Mouse (Mus musculus): ENCODE data around the gene A330070K13Rik. TPM values are rescaled to one million over a fixed set of nuclear protein-coding genes. Genes with fewer than 3 reads are reported as not detected.

The A330070K13Rik gene
- polyA plus RNA-seq, 1 experiment, result 1.8 TPM

GRCm38 (mm10) chr5:130345871-130346270, 38.6 kb downstream of the A330070K13Rik start:
- 91% methylated on average over 2 of the region's 2 CpGs for WGBS

GRCm38 (mm10) chr5:130344999-130345398, 39.4 kb downstream of the A330070K13Rik start:
- no peaks in the 10 kb centered on the region for H3K4me1 ChIP-seq (ENCODE audit: control insufficient read depth, insufficient read depth, low read length)
- no peaks in the 10 kb centered on the region for H3K27me3 ChIP-seq (ENCODE audit: control insufficient read depth, insufficient read depth, low read length)
- no peak for DNase-seq
- no peak overlapping the region for H3K27ac ChIP-seq (ENCODE audit: insufficient read depth, low read length)
- H3K4me3 ChIP-seq (replicated peaks; ENCODE audit: insufficient read depth, low read depth, low read length), result no peak overlapping the region
- WGBS, result 96% methylated on average over 7 of the region's 7 CpGs
- TF ChIP-seq CTCF (IDR thresholded peaks at IDR 0.05; ENCODE audit: borderline replicate concordance, insufficient read depth, low read depth, low read length) (no peak), POLR2A (IDR thresholded peaks at IDR 0.05; ENCODE audit: borderline replicate concordance, insufficient read depth, low read length) (no peak)

More at GRCm38 (mm10) chr5:130345871-130346270, 38.6 kb downstream of the A330070K13Rik start:
- H3K27ac ChIP-seq (ENCODE audit: insufficient read depth, low read length), result no peak overlapping the region
- no peaks in the 10 kb centered on the region for H3K27me3 ChIP-seq (ENCODE audit: control insufficient read depth, insufficient read depth, low read length)
- DNase-seq, result no peak
- TF ChIP-seq CTCF (IDR thresholded peaks at IDR 0.05; ENCODE audit: borderline replicate concordance, insufficient read depth, low read depth, low read length) (no peak), POLR2A (IDR thresholded peaks at IDR 0.05; ENCODE audit: borderline replicate concordance, insufficient read depth, low read length) (no peak)
- no peak overlapping the region for H3K4me3 ChIP-seq (replicated peaks; ENCODE audit: insufficient read depth, low read depth, low read length)
- H3K4me1 ChIP-seq (ENCODE audit: control insufficient read depth, insufficient read depth, low read length), result no peaks in the 10 kb centered on the region

GRCm38 (mm10) chr5:130340656-130341055, 43.8 kb downstream of the A330070K13Rik start:
- Histone ChIP-seq H3K27ac (ENCODE audit: insufficient read depth, low read length) (no peak overlapping the region), H3K27me3 (ENCODE audit: control insufficient read depth, insufficient read depth, low read length) (no peaks in the 10 kb centered on the region), H3K4me3 (replicated peaks; ENCODE audit: insufficient read depth, low read depth, low read length) (no peak overlapping the region), H3K4me1 (ENCODE audit: control insufficient read depth, insufficient read depth, low read length) (peaks cover 4% of the 10 kb centered on the region; the same call in 1 of the 2 replicates)
- WGBS, result 72% methylated on average over 15 of the region's 15 CpGs
- no peak for DNase-seq
- TF ChIP-seq CTCF (IDR thresholded peaks at IDR 0.05; ENCODE audit: borderline replicate concordance, insufficient read depth, low read depth, low read length), result no peak
- no peak for TF ChIP-seq POLR2A (IDR thresholded peaks at IDR 0.05; ENCODE audit: borderline replicate concordance, insufficient read depth, low read length)

- Histone ChIP-seq H3K27me3 (ENCODE audit: control insufficient read depth, insufficient read depth, low read length) (no peaks in the 10 kb centered on the region), H3K4me1 (ENCODE audit: control insufficient read depth, insufficient read depth, low read length) (peaks cover 34% of the 10 kb centered on the region), H3K4me3 (replicated peaks; ENCODE audit: insufficient read depth, low read depth, low read length) (no peak overlapping the region), H3K27ac (ENCODE audit: insufficient read depth, low read length) (no peak overlapping the region)
- TF ChIP-seq CTCF (IDR thresholded peaks at IDR 0.05; ENCODE audit: borderline replicate concordance, insufficient read depth, low read depth, low read length) (no peak), POLR2A (IDR thresholded peaks at IDR 0.05; ENCODE audit: borderline replicate concordance, insufficient read depth, low read length) (no peak)
- DNase-seq, result no peak
- 100% methylated on average over 4 of the region's 4 CpGs for WGBS
Observed at GRCm38 (mm10) chr5:130335462-130335861, 49.0 kb downstream of the A330070K13Rik start.

- Histone ChIP-seq H3K4me3 (replicated peaks; ENCODE audit: insufficient read depth, low read depth, low read length) (peak overlapping the region; percentile 57), H3K27me3 (ENCODE audit: control insufficient read depth, insufficient read depth, low read length) (no peaks in the 10 kb centered on the region), H3K4me1 (ENCODE audit: control insufficient read depth, insufficient read depth, low read length) (peaks cover 40% of the 10 kb centered on the region), H3K27ac (ENCODE audit: insufficient read depth, low read length) (peak overlapping the region; percentile 89)
- TF ChIP-seq POLR2A (IDR thresholded peaks at IDR 0.05; ENCODE audit: borderline replicate concordance, insufficient read depth, low read length), result no peak
- TF ChIP-seq CTCF (IDR thresholded peaks at IDR 0.05; ENCODE audit: borderline replicate concordance, insufficient read depth, low read depth, low read length), result no peak
- DNase-seq, result peak; percentile 53 to 54
- 10% methylated on average over 11 of the region's 11 CpGs for WGBS
Observed at GRCm38 (mm10) chr5:130333971-130334370, 50.5 kb downstream of the A330070K13Rik start.

- peak overlapping the region; percentile 89 for H3K27ac ChIP-seq (ENCODE audit: insufficient read depth, low read length)
- peak; percentile 65 to 76 for DNase-seq
- TF ChIP-seq POLR2A (IDR thresholded peaks at IDR 0.05; ENCODE audit: borderline replicate concordance, insufficient read depth, low read length), result no peak
- TF ChIP-seq CTCF (IDR thresholded peaks at IDR 0.05; ENCODE audit: borderline replicate concordance, insufficient read depth, low read depth, low read length), result no peak
- H3K4me3 ChIP-seq (replicated peaks; ENCODE audit: insufficient read depth, low read depth, low read length), result peak overlapping the region; percentile 57
- 10% methylated on average over 7 of the region's 7 CpGs for WGBS
- H3K4me1 ChIP-seq (ENCODE audit: control insufficient read depth, insufficient read depth, low read length), result peaks cover 41% of the 10 kb centered on the region
- H3K27me3 ChIP-seq (ENCODE audit: control insufficient read depth, insufficient read depth, low read length), result no peaks in the 10 kb centered on the region
Observed at GRCm38 (mm10) chr5:130333566-130333965, 50.9 kb downstream of the A330070K13Rik start.

GRCm38 (mm10) chr5:130331206-130331605, 53.2 kb downstream of the A330070K13Rik start:
- Histone ChIP-seq H3K4me1 (ENCODE audit: control insufficient read depth, insufficient read depth, low read length) (peaks cover 39% of the 10 kb centered on the region), H3K27ac (ENCODE audit: insufficient read depth, low read length) (peak overlapping the region; percentile 23; the same call in 1 of the 2 replicates), H3K27me3 (ENCODE audit: control insufficient read depth, insufficient read depth, low read length) (no peaks in the 10 kb centered on the region), H3K4me3 (replicated peaks; ENCODE audit: insufficient read depth, low read depth, low read length) (no peak overlapping the region)
- TF ChIP-seq CTCF (IDR thresholded peaks at IDR 0.05; ENCODE audit: borderline replicate concordance, insufficient read depth, low read depth, low read length) (no peak), POLR2A (IDR thresholded peaks at IDR 0.05; ENCODE audit: borderline replicate concordance, insufficient read depth, low read length) (no peak)
- DNase-seq, result no peak
- 47% methylated on average over 4 of the region's 4 CpGs for WGBS

- WGBS, result 28% methylated on average over 4 of the region's 4 CpGs
- 0 out of 2 replicates have a peak overlapping the region, but pooled peaks have one; percentile 14 for H3K27ac ChIP-seq (ENCODE audit: insufficient read depth, low read length)
- H3K4me3 ChIP-seq (replicated peaks; ENCODE audit: insufficient read depth, low read depth, low read length), result no peak overlapping the region
- peak; percentile 49 to 74 for DNase-seq
- H3K27me3 ChIP-seq (ENCODE audit: control insufficient read depth, insufficient read depth, low read length), result no peaks in the 10 kb centered on the region
- TF ChIP-seq POLR2A (IDR thresholded peaks at IDR 0.05; ENCODE audit: borderline replicate concordance, insufficient read depth, low read length) (no peak), CTCF (IDR thresholded peaks at IDR 0.05; ENCODE audit: borderline replicate concordance, insufficient read depth, low read depth, low read length) (no peak)
- H3K4me1 ChIP-seq (ENCODE audit: control insufficient read depth, insufficient read depth, low read length), result peaks cover 39% of the 10 kb centered on the region
Observed at GRCm38 (mm10) chr5:130330801-130331200, 53.6 kb downstream of the A330070K13Rik start.

Measured in cerebellum, adult 2 months (tissue).